Mouse (Mus musculus) liver, embryonic 16.5 days (tissue): Measurements from ENCODE around the gene Tmem135. TPM values are rescaled to one million over a fixed set of nuclear protein-coding genes. Genes with fewer than 3 reads are reported as not detected.

ENCODE experiments used
- microRNA-seq: library from miRNA; unstranded; fragments of <30 nt; microRNA quantifications from one replicate; pipeline ENCODE4, GENCODE M21; 2016
- polyA plus RNA-seq: library from polyadenylated mRNA; unstranded; fragments of >200 nt; fragmentation: Nextera tagmentation; extraction: Ambion mirVana; gene quantifications from 2 replicates; pipeline ENCODE4 v1.2.1, GENCODE M21; 2015

The Tmem135 gene
- polyA plus RNA-seq, 1 experiment from 2014 or later, result 18.6 TPM

Small RNA genes within 50 kb of the gene (microRNA-seq; reads per million reads assigned to microRNA genes)
- gene Gm22171, result not detected
- not detected for gene Gm24659

Other genes with a start within 250 kb of the Tmem135 start
- gene Fzd4, start 133 bp upstream of the Tmem135 start, polyA plus RNA-seq, result 2.0 and 2.6 TPM in 2 replicates
- 4.6 and 5.0 TPM in 2 replicates for gene Prss23, start 123.0 kb upstream of the Tmem135 start, polyA plus RNA-seq
- 0.18 TPM in 1 of 2 replicates, not detected in the other for gene Me3, start 228.2 kb upstream of the Tmem135 start, polyA plus RNA-seq